Comparison of ENCODE assay signal across 8 mouse cellular contexts in the genomic region with DNA sequence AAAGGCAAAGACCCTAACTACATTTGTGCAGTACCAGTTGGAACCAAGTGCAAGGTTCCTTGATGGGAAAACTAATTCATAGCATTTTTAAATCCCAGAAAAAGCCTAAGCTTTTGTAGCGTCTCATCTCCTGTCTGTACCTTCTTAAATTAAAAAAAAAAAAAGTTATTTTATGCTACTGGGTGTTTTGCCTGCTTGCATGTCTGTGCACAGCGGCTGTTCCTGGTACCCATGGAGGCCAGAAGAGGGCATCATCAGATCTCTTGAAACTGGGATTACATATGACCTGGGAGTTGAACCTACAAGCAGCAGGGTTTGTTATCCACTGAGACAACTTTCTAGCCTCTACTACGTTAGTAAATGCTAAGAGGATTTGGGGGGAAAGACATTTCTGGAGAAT.
DNase-seq lines count a peak whose midpoint lies in the region; ATAC-seq and TF ChIP-seq lines count a peak whose summit lies in the region.

No protein-coding gene starts in this region.

- peak; percentile 14; the same call in 1 of the 2 replicates for ATAC-seq in forebrain, embryonic 15.5 days (replicated peaks)
- ATAC-seq in liver, embryonic 11.5 days (replicated peaks; ENCODE audit: low FRiP score): no peak

- DNase-seq in left cerebral cortex, adult 2 months (ENCODE audit: extremely low spot score in 1 of 2, low spot score in 2 of 2): no peak
- no peak for DNase-seq in left cerebral cortex, postnatal 36 days (ENCODE audit: low spot score in 2 of 2)
- peak; percentile 88 for DNase-seq in adipocyte (ENCODE audit: low spot score)
- no peak for DNase-seq in liver, embryonic 11.5 days (ENCODE audit: low spot score)
- DNase-seq in thymus, postnatal 14 days: peak; percentile 65
- no peak for DNase-seq in gastrocnemius, adult 8-10 months (ENCODE audit: low spot score in 2 of 2)
- no peak for DNase-seq in left cerebral cortex, postnatal 25 days (ENCODE audit: low spot score in 2 of 2)

- intact Hi-C loops in left cerebral cortex, adult 2 months (cut with DNase I): no loop called here
- intact Hi-C loops in left cerebral cortex, postnatal 36 days (cut with DNase I): no loop called here
- intact Hi-C loops in left cerebral cortex, postnatal 25 days (cut with DNase I): no loop called here

- H3K27ac ChIP-seq in left cerebral cortex, adult 2 months: peak overlapping the region; percentile 96
- peak overlapping the region; percentile 95 for H3K27ac ChIP-seq in forebrain, embryonic 15.5 days (replicated peaks)
- peak overlapping the region; percentile 99 for H3K27ac ChIP-seq in liver, embryonic 11.5 days (ENCODE audit: low read depth, low read length)

- H3K4me3 ChIP-seq in left cerebral cortex, adult 2 months: peak overlapping the region; percentile 58
- peak overlapping the region; percentile 67 for H3K4me3 ChIP-seq in forebrain, embryonic 15.5 days
- H3K4me3 ChIP-seq in liver, embryonic 11.5 days (ENCODE audit: low read depth, low read length): peak overlapping the region; percentile 59

- 17% methylated on average over 3 of the region's 3 CpGs for WGBS in forebrain, embryonic 15.5 days
- WGBS in liver, embryonic 11.5 days: 33% methylated on average over 3 of the region's 3 CpGs

- no peaks in the 10 kb centered on the region for H3K36me3 ChIP-seq in forebrain, embryonic 15.5 days
- H3K36me3 ChIP-seq in liver, embryonic 11.5 days (ENCODE audit: control insufficient read depth, insufficient read depth, low read length): no peaks in the 10 kb centered on the region

- H3K27me3 ChIP-seq in forebrain, embryonic 15.5 days: no peaks in the 10 kb centered on the region
- no peaks in the 10 kb centered on the region for H3K27me3 ChIP-seq in liver, embryonic 11.5 days (replicated peaks; ENCODE audit: control insufficient read depth, insufficient read depth, low read length)

- no peaks in the 10 kb centered on the region for H3K9me3 ChIP-seq in forebrain, embryonic 15.5 days
- no peaks in the 10 kb centered on the region for H3K9me3 ChIP-seq in liver, embryonic 11.5 days (ENCODE audit: control insufficient read depth, low read length)

- H3K4me2 ChIP-seq in forebrain, embryonic 15.5 days (replicated peaks): peak overlapping the region; percentile 79
- H3K4me2 ChIP-seq in liver, embryonic 11.5 days: peak overlapping the region; percentile 78

- H3K9ac ChIP-seq in forebrain, embryonic 15.5 days (replicated peaks): peak overlapping the region; percentile 70
- no peak overlapping the region for H3K9ac ChIP-seq in liver, embryonic 11.5 days (ENCODE audit: low read depth, low read length)

- peaks cover 23% of the 10 kb centered on the region for H3K4me1 ChIP-seq in forebrain, embryonic 15.5 days
- peaks cover 19% of the 10 kb centered on the region; the same call in 1 of the 2 replicates for H3K4me1 ChIP-seq in liver, embryonic 11.5 days (replicated peaks; ENCODE audit: control insufficient read depth, insufficient read depth, low read length)

- TF ChIP-seq CTCF in left cerebral cortex, adult 2 months (IDR thresholded peaks at IDR 0.05): peak; percentile 34

Comparison
In these comparisons a context has a peak if more than half of its experiments do, and no peak if none do; other contexts are left out.
1. DNase-seq: peak in adipocyte (single experiment) and thymus, postnatal 14 days (single experiment); none in left cerebral cortex, adult 2 months (0 of 2), left cerebral cortex, postnatal 36 days (0 of 2), liver, embryonic 11.5 days (single experiment), gastrocnemius, adult 8-10 months (0 of 2) and left cerebral cortex, postnatal 25 days (0 of 2).
2. Peak in every context shown above with its lines, with median percentiles within 50 percentile points of each other: H3K27ac ChIP-seq and H3K4me3 ChIP-seq.